Mouse (Mus musculus): ENCODE measurements around the gene C1qa. TPM values are rescaled to one million over a fixed set of nuclear protein-coding genes. Genes with fewer than 3 reads are reported as not detected.

The C1qa gene
- total and polyA plus RNA-seq, 3 experiments, result 57.5 to 94.7 (median 79.1) TPM

- DNase-seq, result no peak
These were observed 36.2 kb downstream of the C1qa start for GRCm38 (mm10) chr4:136862411-136862810.

- DNase-seq, result no peak
These were observed 36.8 kb downstream of the C1qa start for GRCm38 (mm10) chr4:136861806-136862205.

GRCm38 (mm10) chr4:136860022-136860421 is 38.6 kb downstream of the C1qa start:
- DNase-seq, result no peak

GRCm38 (mm10) chr4:136855081-136855480 is 43.5 kb downstream of the C1qa start:
- DNase-seq, result no peak

GRCm38 (mm10) chr4:136852989-136853388 is 45.6 kb downstream of the C1qa start:
- DNase-seq, result no peak

GRCm38 (mm10) chr4:136852119-136852518 is 46.5 kb downstream of the C1qa start:
- no peak for DNase-seq

GRCm38 (mm10) chr4:136848565-136848964 is 50.0 kb downstream of the C1qa start:
- DNase-seq, result no peak

- DNase-seq, result no peak
These were observed 51.4 kb downstream of the C1qa start for GRCm38 (mm10) chr4:136847166-136847565.

Other genes with a start within 250 kb of the C1qa start
- gene Ephb2, start 62.8 kb downstream of the C1qa start, total RNA-seq (2021), result 10 to 100 TPM; 18.1 to 26.2 TPM
- 83.5 and 101 TPM in 2 replicates for gene Ephb2, start 62.8 kb downstream of the C1qa start, polyA plus RNA-seq (2012; rRNA removed)
- 10 to 100 TPM; 62.5 to 82.8 TPM for gene C1qb, start 12.6 kb downstream of the C1qa start, total RNA-seq (2021)
- gene C1qb, start 12.6 kb downstream of the C1qa start, polyA plus RNA-seq (2012; rRNA removed), result 95.5 and 110 TPM in 2 replicates
- gene C1qc, start 5.7 kb downstream of the C1qa start, total RNA-seq (2021), result 10 to 100 TPM; 49.0 to 62.2 TPM
- 195 and 204 TPM in 2 replicates for gene C1qc, start 5.7 kb downstream of the C1qa start, polyA plus RNA-seq (2012; rRNA removed)
- under 1 TPM; 0.12 to 0.55 TPM for gene Epha8, start 58.0 kb upstream of the C1qa start, total RNA-seq (2021)
- gene Epha8, start 58.0 kb upstream of the C1qa start, polyA plus RNA-seq (2012; rRNA removed), result 0.48 and 0.49 TPM in 2 replicates
- 10 to 100 TPM; 10.3 to 12.2 TPM for gene Zbtb40, start 150.0 kb upstream of the C1qa start, total RNA-seq (2021)
- 9.7 and 10.8 TPM in 2 replicates for gene Zbtb40, start 150.0 kb upstream of the C1qa start, polyA plus RNA-seq (2012; rRNA removed)